Mouse (Mus musculus) gastrocnemius, adult 2 months (tissue): ENCODE results near the gene C130060K24Rik. TPM values are rescaled to one million over a fixed set of nuclear protein-coding genes. Genes with fewer than 3 reads are reported as not detected.

Source experiments
- DNase-seq: peaks from one replicate; pipeline ENCODE4 v3.0.0; 2022
- H3K27ac ChIP-seq: fragments of 200-600 bp; 2 replicates; pipeline ENCODE4 v1.8.1; 2022; ENCODE audit warnings: mild to moderate bottlenecking
- H3K4me3 ChIP-seq: fragments of 200-600 bp; 2 replicates; pipeline ENCODE4 v1.8.1; 2022; ENCODE audit warnings: mild to moderate bottlenecking, moderate library complexity
- CTCF ChIP-seq: fragments of 200-600 bp; IDR thresholded peaks from 2 replicates; pipeline ENCODE4 v1.8.1; 2022; ENCODE audit warnings: antibody characterized with exemption, mild to moderate bottlenecking, moderate library complexity
- intact Hi-C: fragments of 180-260 bp; cut with DNase I; formaldehyde crosslinking; loops from one replicate; pipeline ENCODE4 v1.15.1; 2025
- total RNA-seq, 2 experiments: library from RNA; stranded (reverse); gene quantifications; 2 replicates each; pipeline ENCODE4 v1.2.3; 2021

Gene C130060K24Rik
- total RNA-seq, 2 experiments from 2014 or later: not detected

DNA sequence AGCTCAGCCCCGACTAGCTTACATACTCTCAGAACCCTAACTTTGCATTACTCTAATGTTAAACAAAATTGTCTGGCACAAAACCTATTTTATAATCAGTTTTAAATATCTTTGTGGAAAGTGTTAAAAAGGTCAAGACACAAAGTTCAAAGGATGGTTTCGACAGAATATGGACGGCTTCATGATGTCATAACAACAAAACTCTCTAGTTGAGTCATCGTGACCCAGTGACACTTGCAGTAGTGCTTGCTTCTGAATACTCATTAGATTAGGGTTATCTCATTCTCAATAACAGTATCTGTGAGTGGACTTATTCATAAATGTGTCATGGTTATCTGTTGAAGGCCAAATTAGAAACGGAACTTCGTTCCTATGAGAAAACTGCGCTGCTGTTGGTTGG, 91.5 kb downstream of the C130060K24Rik start:
- no peak for DNase-seq
- intact Hi-C loops: no loop called here
- Histone ChIP-seq H3K4me3 (no peak overlapping the region), H3K27ac (no peak overlapping the region)
- no peak for TF ChIP-seq CTCF

DNA sequence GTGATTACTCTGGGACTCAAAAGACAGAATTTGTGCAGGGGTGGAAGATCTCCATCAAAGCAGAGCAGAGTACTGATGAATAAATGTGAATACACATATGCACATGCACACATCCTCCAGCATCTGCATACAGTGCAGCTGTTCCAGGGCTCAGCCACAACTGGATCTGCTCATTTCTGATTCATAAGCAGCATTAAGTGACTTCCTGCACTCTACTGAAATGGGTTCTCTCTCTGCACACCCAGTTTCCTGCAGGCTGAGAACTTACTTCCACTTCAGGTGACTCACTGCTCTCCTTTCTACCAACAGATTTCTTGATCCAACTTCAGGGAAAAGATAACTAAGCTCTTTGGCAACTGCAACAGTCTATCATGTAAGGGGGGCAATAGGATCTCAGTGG, 117.9 kb downstream of the C130060K24Rik start:
- no peak for DNase-seq
- Histone ChIP-seq H3K27ac (no peak overlapping the region), H3K4me3 (no peak overlapping the region)
- intact Hi-C loops: no loop called here
- TF ChIP-seq CTCF: no peak

Other genes with a start within 250 kb of the C130060K24Rik start
- gene Hpgds, start 236.2 kb upstream of the C130060K24Rik start, total RNA-seq: under 1 TPM; 0.20 TPM
- under 1 TPM in 1 of 2 experiments, not detected in 1; 0.33 TPM for gene Tnip3, start 144.2 kb downstream of the C130060K24Rik start, total RNA-seq